Mouse (Mus musculus) forebrain, embryonic 11.5 days (tissue): ENCODE data around the gene Rel. TPM values are rescaled to one million over a fixed set of nuclear protein-coding genes. Genes with fewer than 3 reads are reported as not detected.

Experiments used
- ATAC-seq: fragments of 200-750 bp; cut with Nextera tagmentation; replicated peaks from 2 replicates; pipeline ENCODE4 v1.8.0; 2017; ENCODE audit warnings: moderate TSS enrichment; ENCODE audit not compliant: low FRiP score
- DNase-seq: peaks from one replicate; pipeline ENCODE4 v3.0.0-alpha.2; 2017; ENCODE audit warnings: low spot score
- H3K27ac ChIP-seq: fragments of 300-500 bp; sonication (generic); 2 replicates; pipeline ENCODE4 v1.5.1; 2014; ENCODE audit warnings: low read depth, low read length
- H3K27me3 ChIP-seq: fragments of 300-500 bp; sonication (generic); 2 replicates; pipeline ENCODE4 v1.6.1; 2014; ENCODE audit warnings: mild to moderate bottlenecking, low read length, mixed read lengths; ENCODE audit not compliant: control insufficient read depth, insufficient read depth
- H3K36me3 ChIP-seq: fragments of 300-500 bp; sonication (generic); 2 replicates; pipeline ENCODE4 v1.6.1; 2014; ENCODE audit warnings: mild to moderate bottlenecking, low read length, moderate library complexity, mixed read lengths; ENCODE audit not compliant: control insufficient read depth, insufficient read depth
- H3K4me1 ChIP-seq: fragments of 300-500 bp; sonication (generic); replicated peaks from 2 replicates; pipeline ENCODE4 v1.6.1; 2014; ENCODE audit warnings: low read length, mixed read lengths; ENCODE audit not compliant: control insufficient read depth, insufficient read depth
- H3K4me2 ChIP-seq: fragments of 300-500 bp; sonication (generic); 2 replicates; pipeline ENCODE4 v1.6.1; 2014; ENCODE audit warnings: low read depth, mild to moderate bottlenecking, low read length, moderate library complexity, mixed read lengths; ENCODE audit not compliant: severe bottlenecking
- H3K4me3 ChIP-seq: fragments of 300-500 bp; sonication (generic); 2 replicates; pipeline ENCODE4 v1.5.1; 2014; ENCODE audit warnings: low read depth, low read length
- H3K9ac ChIP-seq: fragments of 300-500 bp; sonication (generic); 2 replicates; pipeline ENCODE4 v1.6.1; 2014; ENCODE audit warnings: low read length
- H3K9me3 ChIP-seq: fragments of 300-500 bp; sonication (generic); 2 replicates; pipeline ENCODE4 v1.6.1; 2016; ENCODE audit warnings: low read length, mixed read lengths; ENCODE audit not compliant: control insufficient read depth
- WGBS: fragments of 180-500 bp; shearing (Covaris S2); extraction: QIAGEN DNeasy Blood & Tissue Kit; methylation state at CpG from one replicate; pipeline ENCODE4 v1.1.7; 2014; 5-methylcytosine and 5-hydroxymethylcytosine counted together
- polyA plus RNA-seq: library from polyadenylated mRNA; unstranded; fragments of >200 nt; fragmentation: Nextera tagmentation; extraction: Ambion mirVana; gene quantifications from 2 replicates; pipeline ENCODE4 v1.2.1, GENCODE M21; 2014

Gene Rel
- polyA plus RNA-seq, 1 experiment from 2014 or later: 0.67 TPM

DNA sequence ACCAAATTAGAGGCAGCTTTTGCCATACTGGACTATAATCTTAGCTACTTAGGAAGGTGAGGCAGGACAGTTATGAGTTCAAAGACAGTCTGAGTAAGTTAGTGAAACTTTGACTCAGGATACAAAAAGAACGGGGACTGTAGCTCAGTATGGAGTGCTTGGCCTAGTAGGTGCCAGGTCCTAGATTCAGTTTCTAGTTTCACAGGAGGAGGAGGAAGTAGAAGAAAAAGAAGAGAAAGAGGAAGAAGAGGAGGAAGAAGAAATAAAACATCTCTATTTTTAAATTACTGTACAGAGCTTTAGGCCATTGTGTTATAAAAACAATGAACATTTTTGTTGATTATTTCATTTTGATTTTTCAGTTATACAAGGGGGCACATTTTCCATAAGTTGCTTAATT lies 82.7 kb downstream of the Rel start:
- Histone ChIP-seq H3K9ac (no peak overlapping the region), H3K9me3 (no peaks in the 10 kb centered on the region), H3K27ac (no peak overlapping the region), H3K4me3 (no peak overlapping the region), H3K36me3 (no peaks in the 10 kb centered on the region), H3K4me1 (no peaks in the 10 kb centered on the region), H3K4me2 (no peak overlapping the region), H3K27me3 (no peaks in the 10 kb centered on the region)
- 94% methylated on average over 1 of the region's 1 CpGs for WGBS
- DNase-seq (no peak), ATAC-seq (no peak)

Other genes with a start within 250 kb of the Rel start
- gene 1700093K21Rik, start 249.8 kb downstream of the Rel start, polyA plus RNA-seq: not detected in 2 replicates
- 56.8 and 59.8 TPM in 2 replicates for gene 0610010F05Rik, start 137.3 kb downstream of the Rel start, polyA plus RNA-seq
- gene Pus10, start 105.3 kb downstream of the Rel start, polyA plus RNA-seq: 23.6 and 30.8 TPM in 2 replicates
- 42.8 and 43.6 TPM in 2 replicates for gene Pex13, start 105.0 kb downstream of the Rel start, polyA plus RNA-seq
- gene Papolg, start 124.3 kb upstream of the Rel start, polyA plus RNA-seq: 25.1 and 25.6 TPM in 2 replicates